Mouse (Mus musculus): ENCODE measurements at regions not wholly inside any gene's neighbourhood (a gene's known extent, or its start where the extent isn't known, plus 50 kb on each side); places are given as distances from the start of the nearest gene placed in this dataset.

GRCm38 (mm10) chr15:36898857-36899523 lies 108.6 kb downstream of the Zfp706 start:
- Histone ChIP-seq H3K4me1 (peaks cover 24% of the 10 kb centered on the region), H3K27ac (no peak overlapping the region)
- WGBS = 92% methylated on average over 11 of the region's 11 CpGs

GRCm38 (mm10) chr15:36898326-36898725 lies 109.2 kb downstream of the Zfp706 start:
- Histone ChIP-seq H3K36me3 (no peaks in the 10 kb centered on the region), H3K9ac (no peak overlapping the region), H3K4me1 (peaks cover 27% of the 10 kb centered on the region), H3K9me3 (no peaks in the 10 kb centered on the region), H3K27ac (no peak overlapping the region), H3K27me3 (no peaks in the 10 kb centered on the region), H3K4me3 (no peak overlapping the region), H3K4me2 (replicated peaks) (no peak overlapping the region)
- ATAC-seq (ENCODE audit: insufficient number of reproducible peaks, insufficient read depth, low FRiP score, low TSS enrichment) = no peak
- 90% methylated on average over 6 of the region's 6 CpGs for WGBS

More at GRCm38 (mm10) chr15:36898857-36899523, 108.6 kb downstream of the Zfp706 start:
- no peak for ATAC-seq (ENCODE audit: insufficient number of reproducible peaks, insufficient read depth, low FRiP score, low TSS enrichment)
- Histone ChIP-seq H3K9me3 (no peaks in the 10 kb centered on the region), H3K27me3 (no peaks in the 10 kb centered on the region), H3K4me2 (replicated peaks) (no peak overlapping the region), H3K4me3 (no peak overlapping the region), H3K36me3 (no peaks in the 10 kb centered on the region), H3K9ac (no peak overlapping the region)

GRCm38 (mm10) chr15:36896265-36896664 lies 111.3 kb downstream of the Zfp706 start:
- 81% methylated on average over 4 of the region's 4 CpGs for WGBS
- H3K27ac ChIP-seq = no peak overlapping the region
- peaks cover 6% of the 10 kb centered on the region; the same call in 1 of the 2 replicates for H3K27me3 ChIP-seq
- H3K4me3 ChIP-seq = no peak overlapping the region
- H3K36me3 ChIP-seq = no peaks in the 10 kb centered on the region
- H3K4me2 ChIP-seq (replicated peaks) = no peak overlapping the region
- H3K9ac ChIP-seq = no peak overlapping the region
- peaks cover 27% of the 10 kb centered on the region for H3K4me1 ChIP-seq
- no peaks in the 10 kb centered on the region for H3K9me3 ChIP-seq
- ATAC-seq (ENCODE audit: insufficient number of reproducible peaks, insufficient read depth, low FRiP score, low TSS enrichment) = no peak

GRCm38 (mm10) chr15:36895031-36895430 lies 112.5 kb downstream of the Zfp706 start:
- Histone ChIP-seq H3K36me3 (no peaks in the 10 kb centered on the region), H3K4me1 (peaks cover 15% of the 10 kb centered on the region), H3K9me3 (no peaks in the 10 kb centered on the region), H3K4me3 (no peak overlapping the region), H3K27ac (no peak overlapping the region), H3K9ac (no peak overlapping the region), H3K27me3 (peaks cover 6% of the 10 kb centered on the region; the same call in 1 of the 2 replicates), H3K4me2 (replicated peaks) (no peak overlapping the region)
- no peak for ATAC-seq (ENCODE audit: insufficient number of reproducible peaks, insufficient read depth, low FRiP score, low TSS enrichment)
- WGBS = 88% methylated on average over 4 of the region's 4 CpGs

- Histone ChIP-seq H3K9ac (no peak overlapping the region), H3K4me2 (replicated peaks) (no peak overlapping the region), H3K27ac (no peak overlapping the region), H3K27me3 (peaks cover 6% of the 10 kb centered on the region; the same call in 1 of the 2 replicates), H3K36me3 (no peaks in the 10 kb centered on the region), H3K4me3 (no peak overlapping the region), H3K9me3 (no peaks in the 10 kb centered on the region), H3K4me1 (peaks cover 13% of the 10 kb centered on the region)
- no peak for ATAC-seq (ENCODE audit: insufficient number of reproducible peaks, insufficient read depth, low FRiP score, low TSS enrichment)
- 43% methylated on average over 4 of the region's 4 CpGs for WGBS
These were observed 114.1 kb downstream of the Zfp706 start for GRCm38 (mm10) chr15:36893407-36893969.

GRCm38 (mm10) chr15:36892576-36893205 lies 114.9 kb downstream of the Zfp706 start:
- Histone ChIP-seq H3K9me3 (no peaks in the 10 kb centered on the region), H3K4me3 (no peak overlapping the region), H3K36me3 (no peaks in the 10 kb centered on the region), H3K4me1 (peaks cover 13% of the 10 kb centered on the region), H3K27ac (no peak overlapping the region), H3K27me3 (peaks cover 6% of the 10 kb centered on the region; the same call in 1 of the 2 replicates), H3K4me2 (replicated peaks) (peak overlapping the region; percentile 22), H3K9ac (no peak overlapping the region)
- WGBS = 5% methylated on average over 15 of the region's 15 CpGs
- no peak for ATAC-seq (ENCODE audit: insufficient number of reproducible peaks, insufficient read depth, low FRiP score, low TSS enrichment)

- Histone ChIP-seq H3K4me2 (replicated peaks) (no peak overlapping the region), H3K36me3 (no peaks in the 10 kb centered on the region), H3K4me1 (peaks cover 13% of the 10 kb centered on the region), H3K27me3 (peaks cover 6% of the 10 kb centered on the region; the same call in 1 of the 2 replicates), H3K9ac (no peak overlapping the region), H3K9me3 (no peaks in the 10 kb centered on the region), H3K4me3 (no peak overlapping the region), H3K27ac (no peak overlapping the region)
- WGBS = 15% methylated on average over 12 of the region's 12 CpGs
- ATAC-seq (ENCODE audit: insufficient number of reproducible peaks, insufficient read depth, low FRiP score, low TSS enrichment) = no peak
These were observed 115.7 kb downstream of the Zfp706 start for GRCm38 (mm10) chr15:36891851-36892250.

- ATAC-seq (ENCODE audit: insufficient number of reproducible peaks, insufficient read depth, low FRiP score, low TSS enrichment) = no peak
- H3K27ac ChIP-seq = no peak overlapping the region
- no peak overlapping the region for H3K4me3 ChIP-seq
- H3K36me3 ChIP-seq = no peaks in the 10 kb centered on the region
- peaks cover 6% of the 10 kb centered on the region; the same call in 1 of the 2 replicates for H3K27me3 ChIP-seq
- no peak overlapping the region for H3K9ac ChIP-seq
- H3K4me1 ChIP-seq = peaks cover 13% of the 10 kb centered on the region
- H3K9me3 ChIP-seq = no peaks in the 10 kb centered on the region
- H3K4me2 ChIP-seq (replicated peaks) = no peak overlapping the region
- 58% methylated on average over 1 of the region's 1 CpGs for WGBS
These were observed 116.3 kb downstream of the Zfp706 start for GRCm38 (mm10) chr15:36891296-36891695.

- Histone ChIP-seq H3K4me2 (replicated peaks) (no peak overlapping the region), H3K36me3 (no peaks in the 10 kb centered on the region), H3K27ac (no peak overlapping the region), H3K9ac (no peak overlapping the region), H3K4me3 (no peak overlapping the region), H3K9me3 (no peaks in the 10 kb centered on the region), H3K27me3 (peaks cover 6% of the 10 kb centered on the region; the same call in 1 of the 2 replicates), H3K4me1 (peaks cover 20% of the 10 kb centered on the region)
- 65% methylated on average over 3 of the region's 3 CpGs for WGBS
- no peak for ATAC-seq (ENCODE audit: insufficient number of reproducible peaks, insufficient read depth, low FRiP score, low TSS enrichment)
These were observed 118.5 kb downstream of the Zfp706 start for GRCm38 (mm10) chr15:36889072-36889471.

GRCm38 (mm10) chr15:36888351-36889069 lies 119.1 kb downstream of the Zfp706 start:
- ATAC-seq (ENCODE audit: insufficient number of reproducible peaks, insufficient read depth, low FRiP score, low TSS enrichment) = no peak
- H3K4me3 ChIP-seq = no peak overlapping the region
- WGBS = 75% methylated on average over 11 of the region's 11 CpGs

GRCm38 (mm10) chr15:36884671-36885365 lies 122.8 kb downstream of the Zfp706 start:
- no peak for ATAC-seq (ENCODE audit: insufficient number of reproducible peaks, insufficient read depth, low FRiP score, low TSS enrichment)
- no peaks in the 10 kb centered on the region for H3K9me3 ChIP-seq
- no peak overlapping the region for H3K9ac ChIP-seq
- H3K27me3 ChIP-seq = no peaks in the 10 kb centered on the region
- WGBS = 77% methylated on average over 11 of the region's 11 CpGs
- no peaks in the 10 kb centered on the region for H3K36me3 ChIP-seq
- H3K4me1 ChIP-seq = peaks cover 6% of the 10 kb centered on the region; the same call in 1 of the 2 replicates
- no peak overlapping the region for H3K4me3 ChIP-seq
- H3K27ac ChIP-seq = no peak overlapping the region
- H3K4me2 ChIP-seq (replicated peaks) = no peak overlapping the region

More at GRCm38 (mm10) chr15:36888351-36889069, 119.1 kb downstream of the Zfp706 start:
- H3K36me3 ChIP-seq = no peaks in the 10 kb centered on the region
- no peak overlapping the region for H3K4me2 ChIP-seq (replicated peaks)
- peaks cover 6% of the 10 kb centered on the region; the same call in 1 of the 2 replicates for H3K27me3 ChIP-seq
- no peak overlapping the region for H3K9ac ChIP-seq
- no peak overlapping the region for H3K27ac ChIP-seq
- no peaks in the 10 kb centered on the region for H3K9me3 ChIP-seq
- H3K4me1 ChIP-seq = peaks cover 18% of the 10 kb centered on the region
